Mouse (Mus musculus) heart, embryonic 14.5 days (tissue): ENCODE results near the gene Lrrc8c. TPM values are rescaled to one million over a fixed set of nuclear protein-coding genes. Genes with fewer than 3 reads are reported as not detected.

Source experiments
- ATAC-seq: fragments of 200-750 bp; cut with Nextera tagmentation; 2 replicates; pipeline ENCODE4 v1.8.0; 2017; ENCODE audit warnings: low read depth, moderate TSS enrichment; ENCODE audit not compliant: insufficient number of reproducible peaks, insufficient read depth, low FRiP score
- H3K27ac ChIP-seq, 2 experiments: fragments of 200-500 bp in 1 of 2; fragments of 300-500 bp in 1 of 2; sonication (generic) in 1 of 2; replicated peaks in 1 of 2; 2 replicates each; pipeline ENCODE4 v1.5.1; 2012 to 2014; ENCODE audit warnings: low read depth in 2 of 2, low read length in 2 of 2, control low read depth in 1 of 2, mild to moderate bottlenecking in 1 of 2, mixed read lengths in 1 of 2; ENCODE audit not compliant: control insufficient read depth in 1 of 2, insufficient read depth in 1 of 2
- H3K27me3 ChIP-seq: fragments of 300-500 bp; sonication (generic); 2 replicates; pipeline ENCODE4 v1.6.1; 2014; ENCODE audit warnings: mild to moderate bottlenecking, low read length, control low read depth; ENCODE audit not compliant: control insufficient read depth, insufficient read depth
- H3K36me3 ChIP-seq: fragments of 300-500 bp; sonication (generic); 2 replicates; pipeline ENCODE4 v1.6.1; 2014; ENCODE audit warnings: mild to moderate bottlenecking, control low read depth, low read length, mixed read lengths; ENCODE audit not compliant: control insufficient read depth, insufficient read depth
- H3K4me1 ChIP-seq, 2 experiments: fragments of 200-500 bp in 1 of 2; fragments of 300-500 bp in 1 of 2; sonication (generic) in 1 of 2; 2 replicates each; pipeline ENCODE4 v1.6.1; 2012 to 2014; ENCODE audit warnings: low read length in 2 of 2, control low read depth in 1 of 2, mixed read lengths in 1 of 2; ENCODE audit not compliant: control insufficient read depth in 2 of 2, insufficient read depth in 2 of 2
- H3K4me2 ChIP-seq: fragments of 300-500 bp; sonication (generic); 2 replicates; pipeline ENCODE4 v1.6.1; 2014; ENCODE audit warnings: mild to moderate bottlenecking, low read length
- H3K4me3 ChIP-seq, 2 experiments: fragments of 200-500 bp in 1 of 2; fragments of 300-500 bp in 1 of 2; sonication (generic) in 1 of 2; 2 replicates each; pipeline ENCODE4 v1.5.1; 2012 to 2014; ENCODE audit warnings: low read length in 2 of 2, mild to moderate bottlenecking in 2 of 2, control low read depth in 1 of 2, low read depth in 1 of 2, moderate library complexity in 1 of 2; ENCODE audit not compliant: control insufficient read depth in 1 of 2, insufficient read depth in 1 of 2
- H3K9ac ChIP-seq: fragments of 300-500 bp; sonication (generic); 2 replicates; pipeline ENCODE4 v1.6.1; 2014; ENCODE audit warnings: mild to moderate bottlenecking, low read length
- H3K9me3 ChIP-seq: fragments of 300-500 bp; sonication (generic); 2 replicates; pipeline ENCODE4 v1.6.1; 2016; ENCODE audit warnings: low read length, control low read depth; ENCODE audit not compliant: control insufficient read depth
- WGBS: fragments of 180-500 bp; shearing (Covaris S2); extraction: QIAGEN DNeasy Blood & Tissue Kit; methylation state at CpG from one replicate; pipeline ENCODE4 v1.1.7; 2014; 5-methylcytosine and 5-hydroxymethylcytosine counted together
- polyA plus RNA-seq: library from polyadenylated mRNA; unstranded; fragments of >200 nt; fragmentation: Nextera tagmentation; extraction: Ambion mirVana; gene quantifications from 2 replicates; pipeline ENCODE4 v1.2.1, GENCODE M21; 2014

The Lrrc8c gene
- polyA plus RNA-seq, 1 experiment from 2014 or later, result 21.7 TPM

DNA sequence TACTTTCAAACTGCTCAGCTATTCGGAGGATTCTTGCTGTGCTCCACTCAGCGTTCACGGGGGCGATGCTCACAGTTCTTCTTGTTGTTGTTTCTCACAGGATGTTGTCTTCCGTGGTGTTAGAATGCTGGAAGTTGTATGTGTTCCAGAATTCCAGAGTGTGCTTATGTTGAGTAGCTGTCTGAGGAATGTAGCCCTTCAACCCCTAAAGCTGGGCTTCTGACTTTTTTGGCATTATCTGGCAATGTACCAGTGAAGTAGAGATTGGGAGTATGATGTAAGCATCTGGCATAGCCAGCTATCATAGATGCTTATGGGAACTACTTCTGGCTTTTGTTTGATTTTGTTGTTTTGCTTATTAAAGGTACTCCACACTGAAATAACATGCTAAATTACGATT lies 11.4 kb downstream of the Lrrc8c start:
- ATAC-seq, result no peak

DNA sequence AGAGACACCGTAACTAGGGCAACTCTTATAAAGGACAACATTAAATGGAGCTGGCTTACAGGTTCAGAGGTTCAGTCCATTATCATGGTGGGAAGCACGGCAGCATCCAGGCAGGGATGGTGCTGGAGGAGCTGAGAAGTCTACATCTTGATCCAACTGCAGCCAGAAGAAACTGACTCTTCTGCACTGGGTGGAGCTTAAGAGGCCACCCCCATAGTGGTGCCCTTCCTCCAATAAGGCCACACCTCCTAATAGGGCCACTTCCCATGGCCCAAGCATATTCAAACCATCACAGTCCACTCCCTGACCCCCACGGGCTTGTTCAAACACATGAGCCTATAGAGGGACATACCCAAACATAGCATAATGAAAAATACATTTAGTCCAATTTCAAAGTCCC lies 16.0 kb downstream of the Lrrc8c start:
- H3K36me3 ChIP-seq, result peaks cover 38% of the 10 kb centered on the region
- no peak for ATAC-seq

More for the DNA sequence above, 11.4 kb downstream of the Lrrc8c start:
- peaks cover 24% of the 10 kb centered on the region for H3K36me3 ChIP-seq
- H3K27ac ChIP-seq, result 0 out of 4 replicates have a peak overlapping the region, but pooled peaks of 1 of the 2 experiments have one; percentile 10
- H3K4me3 ChIP-seq, result no peak overlapping the region
- H3K27me3 ChIP-seq, result no peaks in the 10 kb centered on the region
- 60% methylated on average over 6 of the region's 6 CpGs for WGBS
- H3K9me3 ChIP-seq, result no peaks in the 10 kb centered on the region
- H3K4me1 ChIP-seq, result peaks cover 11 to 51% of the 10 kb centered on the region in 2 experiments
- H3K9ac ChIP-seq, result no peak overlapping the region; the same call in 1 of the 2 replicates
- H3K4me2 ChIP-seq, result no peak overlapping the region

DNA sequence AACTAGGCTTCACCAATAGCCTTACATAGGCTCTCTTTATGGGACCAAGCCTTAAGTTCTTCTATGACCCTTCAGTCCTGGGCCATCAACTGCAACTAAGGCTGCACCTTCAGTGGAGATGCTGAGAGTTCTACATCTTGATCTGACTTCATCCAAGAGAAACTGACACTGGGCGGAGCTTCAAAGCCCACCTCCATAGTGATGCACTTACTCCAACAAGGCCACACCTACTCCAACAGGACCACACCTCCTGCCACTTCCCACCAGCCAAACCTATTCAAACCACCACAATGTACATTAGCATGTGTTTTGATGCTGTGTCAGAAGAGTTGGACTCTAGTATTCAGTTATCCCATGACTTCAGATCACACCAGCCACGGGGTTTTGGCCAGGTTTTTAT lies 17.0 kb downstream of the Lrrc8c start:
- Histone ChIP-seq H3K4me1 (peaks cover 0 to 3% of the 10 kb centered on the region in 2 experiments), H3K36me3 (peaks cover 46% of the 10 kb centered on the region), H3K4me3 (no peak overlapping the region), H3K27me3 (no peaks in the 10 kb centered on the region), H3K9me3 (0 out of 2 replicates have a peak, but pooled peaks cover 5% of the 10 kb centered on the region), H3K4me2 (no peak overlapping the region), H3K9ac (no peak overlapping the region), H3K27ac (no peak overlapping the region)
- ATAC-seq, result no peak
- whole genome bisulfite sequencing, result 94% methylated on average over 2 of the region's 2 CpGs

More for the DNA sequence above, 16.0 kb downstream of the Lrrc8c start:
- Histone ChIP-seq H3K27ac (no peak overlapping the region), H3K9ac (no peak overlapping the region), H3K4me3 (no peak overlapping the region), H3K9me3 (0 out of 2 replicates have a peak, but pooled peaks cover 5% of the 10 kb centered on the region), H3K27me3 (no peaks in the 10 kb centered on the region), H3K4me1 (peaks cover 3 to 12% of the 10 kb centered on the region in 2 experiments), H3K4me2 (no peak overlapping the region)
- WGBS, result 93% methylated on average over 3 of the region's 3 CpGs

DNA sequence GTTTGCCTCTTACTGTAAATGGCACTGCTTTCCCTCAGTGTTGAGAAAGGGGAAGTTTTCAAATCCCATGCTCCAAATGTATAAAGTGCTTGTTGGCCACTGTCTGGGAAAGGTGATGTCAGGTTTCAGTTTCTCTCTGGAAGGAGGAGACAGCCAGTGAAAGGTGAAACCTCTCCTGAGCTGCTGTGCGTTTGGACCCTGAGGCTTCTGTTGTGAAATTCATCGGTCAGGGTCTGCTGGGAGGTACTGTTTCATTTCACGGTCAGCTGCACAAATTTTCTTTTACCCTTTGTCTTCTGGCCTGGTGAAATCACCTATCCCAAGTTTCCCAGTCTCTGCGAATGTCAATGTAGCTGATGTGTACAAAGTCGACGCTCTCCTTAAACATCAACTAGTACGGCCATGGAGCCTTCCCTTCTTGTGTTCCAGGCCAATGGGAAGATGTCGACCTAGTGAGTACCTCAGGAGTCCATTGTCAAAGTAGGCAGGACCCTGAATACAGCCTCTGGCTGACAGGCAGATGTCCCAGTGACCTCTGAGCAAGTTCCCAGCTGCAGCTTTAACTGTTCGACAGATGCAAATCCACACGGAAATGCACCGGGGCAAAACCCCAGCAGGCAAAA lies 18.0 kb downstream of the Lrrc8c start:
- 0 out of 2 replicates have a peak, but pooled peaks cover 5% of the 10 kb centered on the region for H3K9me3 ChIP-seq
- H3K36me3 ChIP-seq, result peaks cover 51% of the 10 kb centered on the region
- H3K4me3 ChIP-seq, result no peak overlapping the region
- H3K9ac ChIP-seq, result no peak overlapping the region
- no peak overlapping the region for H3K4me2 ChIP-seq
- H3K27me3 ChIP-seq, result no peaks in the 10 kb centered on the region
- WGBS, result 85% methylated on average over 11 of the region's 11 CpGs
- no peak overlapping the region for H3K27ac ChIP-seq
- no peak for ATAC-seq
- no peaks in the 10 kb centered on the region; a peak in 2 of 4 replicates for H3K4me1 ChIP-seq

DNA sequence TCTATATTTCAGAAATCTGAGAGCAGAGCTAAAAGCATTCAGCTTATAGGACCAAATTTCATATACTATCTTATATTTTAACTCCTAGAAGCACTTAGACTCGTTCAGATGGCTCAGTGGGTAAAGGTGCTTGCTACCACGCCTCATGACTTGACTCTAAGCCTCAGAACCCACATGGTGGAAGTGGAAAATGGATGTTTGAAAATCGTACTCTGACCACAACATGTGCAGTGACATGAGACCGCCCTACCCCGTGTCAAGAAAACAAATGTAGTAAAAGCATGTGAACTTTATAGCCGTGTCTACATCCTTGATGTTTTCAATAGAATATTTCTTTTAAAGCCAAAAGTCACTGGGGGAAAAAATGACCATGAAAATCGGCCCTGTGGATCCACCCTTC lies 21.9 kb downstream of the Lrrc8c start:
- Histone ChIP-seq H3K36me3 (peaks cover 66% of the 10 kb centered on the region), H3K9ac (no peak overlapping the region), H3K4me3 (no peak overlapping the region), H3K9me3 (0 out of 2 replicates have a peak, but pooled peaks cover 5% of the 10 kb centered on the region), H3K27ac (no peak overlapping the region), H3K4me1 (no peaks in the 10 kb centered on the region), H3K4me2 (no peak overlapping the region), H3K27me3 (no peaks in the 10 kb centered on the region)
- no peak for ATAC-seq
- 89% methylated on average over 7 of the region's 7 CpGs for WGBS

DNA sequence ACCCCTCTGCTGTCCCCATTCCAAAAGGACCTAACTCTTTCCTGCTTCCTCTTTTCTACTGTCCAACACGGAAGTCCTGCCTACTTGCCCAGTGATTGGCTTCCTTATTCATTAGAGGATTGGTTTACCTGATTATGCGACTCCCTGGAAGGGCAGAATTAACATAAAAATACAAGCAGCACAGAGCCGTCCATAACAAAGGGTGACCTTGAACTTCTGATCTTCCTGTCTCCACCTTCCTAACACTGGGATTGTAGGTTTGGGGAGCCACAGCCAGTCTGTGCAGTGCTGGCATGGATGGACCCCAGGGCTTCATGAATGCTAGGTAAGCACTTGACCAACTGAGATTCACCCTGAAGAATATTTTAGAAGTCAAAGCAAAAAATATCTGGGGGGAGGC lies 25.9 kb downstream of the Lrrc8c start:
- WGBS, result 60% methylated on average over 3 of the region's 3 CpGs
- H3K4me2 ChIP-seq, result no peak overlapping the region
- H3K4me1 ChIP-seq, result peaks cover 0 to 8% of the 10 kb centered on the region in 2 experiments; a peak in 2 of 4 replicates
- H3K9me3 ChIP-seq, result no peaks in the 10 kb centered on the region
- no peak for ATAC-seq
- peaks cover 50% of the 10 kb centered on the region for H3K36me3 ChIP-seq
- H3K27me3 ChIP-seq, result no peaks in the 10 kb centered on the region
- no peak overlapping the region for H3K27ac ChIP-seq
- H3K4me3 ChIP-seq, result no peak overlapping the region
- H3K9ac ChIP-seq, result no peak overlapping the region

DNA sequence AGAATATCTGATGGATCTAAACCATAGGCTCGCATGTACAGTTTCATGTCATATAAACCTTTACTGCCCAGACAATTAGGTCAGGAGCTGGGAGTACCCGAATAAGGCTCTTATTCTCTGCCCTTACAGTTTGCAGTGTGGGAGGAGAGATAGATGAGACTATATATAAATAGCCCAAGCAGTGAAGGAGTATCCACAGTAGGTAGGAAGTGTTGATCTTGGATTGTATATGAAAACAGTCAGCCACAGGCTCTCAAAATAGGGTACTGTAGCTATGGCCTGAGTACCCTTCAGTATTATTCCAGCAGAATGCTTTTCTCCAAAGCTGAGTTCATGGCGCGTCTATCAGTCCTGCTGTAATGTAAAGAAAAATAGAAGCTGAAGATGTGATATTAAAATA lies 27.9 kb downstream of the Lrrc8c start:
- Histone ChIP-seq H3K36me3 (peaks cover 45% of the 10 kb centered on the region), H3K4me1 (peaks cover 0 to 8% of the 10 kb centered on the region in 2 experiments; a peak in 2 of 4 replicates), H3K4me2 (no peak overlapping the region), H3K4me3 (no peak overlapping the region), H3K9me3 (no peaks in the 10 kb centered on the region), H3K9ac (no peak overlapping the region), H3K27me3 (no peaks in the 10 kb centered on the region), H3K27ac (no peak overlapping the region)
- WGBS, result 76% methylated on average over 4 of the region's 4 CpGs
- ATAC-seq, result no peak

DNA sequence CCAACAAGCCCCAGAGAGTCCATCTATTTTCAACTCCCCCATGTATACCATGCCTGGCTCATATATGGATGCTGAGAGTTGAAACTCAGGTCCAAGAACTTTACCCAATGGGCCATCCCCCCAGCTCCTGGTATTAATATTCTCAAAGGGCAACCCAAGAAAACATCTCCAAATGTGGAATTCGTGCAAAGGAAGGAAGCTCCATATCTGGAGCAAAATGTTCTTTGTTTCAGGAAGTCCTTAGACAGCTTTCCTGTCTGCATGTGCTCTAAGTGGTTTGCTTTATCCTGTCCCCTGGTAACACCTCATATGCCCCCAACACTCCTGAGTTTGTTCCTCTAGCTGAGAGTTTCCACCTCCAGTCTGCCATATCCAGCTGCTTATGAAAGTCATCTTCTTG lies 32.6 kb downstream of the Lrrc8c start:
- no peak overlapping the region for H3K4me3 ChIP-seq
- H3K36me3 ChIP-seq, result peaks cover 21% of the 10 kb centered on the region
- peaks cover 0 to 7% of the 10 kb centered on the region in 2 experiments; a peak in 2 of 4 replicates for H3K4me1 ChIP-seq
- 60% methylated on average over 1 of the region's 1 CpGs for WGBS
- ATAC-seq, result no peak
- H3K27me3 ChIP-seq, result no peaks in the 10 kb centered on the region
- no peak overlapping the region for H3K27ac ChIP-seq
- H3K9ac ChIP-seq, result no peak overlapping the region
- no peak overlapping the region for H3K4me2 ChIP-seq
- H3K9me3 ChIP-seq, result no peaks in the 10 kb centered on the region
